Mouse (Mus musculus): ENCODE measurements around the gene Otulinl. TPM values are rescaled to one million over a fixed set of nuclear protein-coding genes. Genes with fewer than 3 reads are reported as not detected.

The Otulinl gene
- total and polyA plus RNA-seq, 3 experiments: 0.84 to 2.5 (median 1.7) TPM

DNA sequence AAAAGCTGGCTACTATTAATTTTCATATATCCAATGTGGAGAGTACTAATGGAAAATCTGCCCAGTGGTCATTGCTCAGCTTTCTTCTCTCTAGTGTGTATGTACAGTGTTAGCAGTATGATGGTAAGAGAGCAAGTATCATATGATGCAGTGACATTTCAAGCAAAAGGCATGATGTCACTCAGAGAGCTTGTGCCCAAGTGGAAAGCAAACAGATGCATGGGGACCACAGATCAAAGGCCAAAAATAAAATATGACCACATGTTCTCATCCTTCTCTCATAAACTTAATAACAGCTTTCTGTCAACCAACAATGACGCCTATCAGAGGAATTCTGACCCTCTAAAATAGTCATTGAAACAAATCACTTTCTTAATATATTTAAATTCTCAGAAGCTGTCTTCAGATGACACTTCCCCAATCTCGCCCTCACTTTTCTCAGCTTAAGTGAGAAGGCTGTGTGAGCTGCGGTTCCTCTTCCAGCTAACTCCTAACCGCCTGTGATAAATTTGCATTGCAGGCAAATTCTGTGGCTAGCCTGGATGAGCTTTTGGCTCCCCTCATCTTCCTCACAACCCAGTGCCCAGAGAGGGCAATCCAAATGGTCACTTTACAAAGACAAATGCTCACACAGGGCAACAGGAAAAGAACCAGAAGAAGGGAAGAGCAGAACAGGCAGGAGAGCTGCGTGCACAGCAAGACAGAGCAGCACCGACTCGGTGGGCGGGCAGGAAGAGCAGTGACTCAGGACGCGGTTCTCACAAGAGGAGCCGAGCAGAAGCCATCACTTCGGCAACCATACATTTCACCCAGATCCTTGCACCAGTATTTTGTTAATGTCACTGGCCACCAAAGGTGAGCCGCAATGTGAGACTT is 56.1 kb downstream of the Otulinl start:
- Histone ChIP-seq H3K36me3 (replicated peaks in 1 of 2; ENCODE audit: control insufficient read depth in 1 of 2, insufficient read depth in 1 of 2, low read length in 1 of 2) (peaks cover 32 to 73% of the 10 kb centered on the region in 2 experiments), H3K9ac (ENCODE audit: insufficient read depth, low read depth) (no peak overlapping the region), H3K27me3 (replicated peaks) (no peaks in the 10 kb centered on the region), H3K4me3 (replicated peaks in 1 of 3; ENCODE audit: low read depth in 2 of 3, low read length in 2 of 3, poor library complexity in 1 of 3) (peak overlapping the region in 2 of 3 experiments; percentile 1 to 20), H3K4me1 (ENCODE audit: control insufficient read depth in 1 of 2, insufficient read depth in 2 of 2) (peaks cover 38 to 80% of the 10 kb centered on the region in 2 experiments), H3K4me2 (ENCODE audit: insufficient read depth, low read depth, poor library complexity, severe bottlenecking) (peak overlapping the region; percentile 76), H3K9me3 (replicated peaks; ENCODE audit: low read length) (no peaks in the 10 kb centered on the region), H3K79me2 (replicated peaks; ENCODE audit: control insufficient read depth, extremely low read depth, insufficient read depth, poor library complexity, severe bottlenecking) (peaks cover 16% of the 10 kb centered on the region), H3K27ac (ENCODE audit: insufficient read depth, low read depth) (peak overlapping the region; percentile 75)
- in situ Hi-C loops (cut with MboI; ENCODE audit: low pct_ligation_motif_present, low pct_unique_long_range_greater_than_20kb, low sequenced_read_pairs) (no loop called here), dilution Hi-C loops (cut with MboI; ENCODE audit: extremely low pct_ligation_motif_present, extremely low pct_unique_long_range_greater_than_20kb, low sequenced_read_pairs) (no loop called here)
- DNase-seq (ENCODE audit: extremely low read depth): peak; percentile 97
- TF ChIP-seq USF2 (conservative IDR thresholded peaks at IDR 0.05; ENCODE audit: low read depth, low read length): no peak
- no peak for TF ChIP-seq ZC3H11A (IDR thresholded peaks at IDR 0.05; ENCODE audit: low read depth, low read length)
- peak; percentile 60 for TF ChIP-seq ELF1 (IDR thresholded peaks at IDR 0.05; ENCODE audit: low read depth, low read length)
- no peak; the same call in none of the 2 replicates for TF ChIP-seq HCFC1 (IDR thresholded peaks at IDR 0.05; ENCODE audit: low read depth, low read length)
- TF ChIP-seq UBTF (IDR thresholded peaks at IDR 0.05; ENCODE audit: low read depth, low read length): no peak
- TF ChIP-seq POLR2A (IDR thresholded peaks at IDR 0.05; ENCODE audit: low read depth, low read length): 0 out of 2 replicates have a peak, but pooled peaks have one; percentile 28
- TF ChIP-seq NELFE (IDR thresholded peaks at IDR 0.05; ENCODE audit: low read depth, low read length): 0 out of 2 replicates have a peak, but pooled peaks have one; percentile 29
- peak; percentile 87 for TF ChIP-seq EP300 (IDR thresholded peaks at IDR 0.05; ENCODE audit: low read length)
- no peak for TF ChIP-seq E2F4 (IDR thresholded peaks at IDR 0.05; ENCODE audit: insufficient replicate concordance, low read depth, low read length)
- peak; percentile 80 for TF ChIP-seq MEF2A (IDR thresholded peaks at IDR 0.05; ENCODE audit: borderline replicate concordance, low read depth, low read length)
- peak; percentile 8 for TF ChIP-seq JUND (conservative IDR thresholded peaks at IDR 0.05; ENCODE audit: low read depth, low read length)
- TF ChIP-seq TBP (conservative IDR thresholded peaks at IDR 0.05; ENCODE audit: low read depth, low read length): peak; percentile 67
- peak; percentile 55 for TF ChIP-seq IRF4 (IDR thresholded peaks at IDR 0.05; ENCODE audit: low read depth, low read length)
- TF ChIP-seq MAFK (IDR thresholded peaks at IDR 0.05; ENCODE audit: insufficient replicate concordance, low read length): peak; percentile 91
- TF ChIP-seq ETS1 (conservative IDR thresholded peaks at IDR 0.05; ENCODE audit: low read depth, low read length): peak; percentile 78
- TF ChIP-seq MAZ (IDR thresholded peaks at IDR 0.05; ENCODE audit: low read depth, low read length): 0 out of 2 replicates have a peak, but pooled peaks have one; percentile 64
- TF ChIP-seq USF1 (IDR thresholded peaks at IDR 0.05; ENCODE audit: low read depth, low read length): no peak
- TF ChIP-seq RCOR1 (conservative IDR thresholded peaks at IDR 0.05; ENCODE audit: low read depth, low read length): no peak
- TF ChIP-seq RAD21 (IDR thresholded peaks at IDR 0.05; ENCODE audit: low read depth, low read length): no peak
- TF ChIP-seq MXI1 (IDR thresholded peaks at IDR 0.05; ENCODE audit: low read depth, low read length): peak; percentile 70; the same call in 1 of the 2 replicates
- TF ChIP-seq BHLHE40 (IDR thresholded peaks at IDR 0.05; ENCODE audit: low read depth, low read length): peak; percentile 88
- TF ChIP-seq KAT2A (IDR thresholded peaks at IDR 0.05; ENCODE audit: insufficient replicate concordance, low read length): no peak
- no peak for TF ChIP-seq SMC3 (IDR thresholded peaks at IDR 0.05; ENCODE audit: low read depth, low read length)
- no peak for TF ChIP-seq ZNF384 (IDR thresholded peaks at IDR 0.05; ENCODE audit: low read depth, low read length)
- no peak; the same call in 1 of the 2 replicates for TF ChIP-seq SIN3A (IDR thresholded peaks at IDR 0.05; ENCODE audit: low read length)
- peak; percentile 35; the same call in 1 of the 2 replicates for TF ChIP-seq JUN (IDR thresholded peaks at IDR 0.05; ENCODE audit: insufficient read depth, low read depth, low read length)
- peak; percentile 3; the same call in 1 of the 2 replicates for TF ChIP-seq MAX (IDR thresholded peaks at IDR 0.05; ENCODE audit: low read length)
- peak; percentile 33; the same call in 1 of the 2 replicates for TF ChIP-seq TCF12 (IDR thresholded peaks at IDR 0.05; ENCODE audit: low read depth, low read length)
- TF ChIP-seq CHD1 (IDR thresholded peaks at IDR 0.05; ENCODE audit: low read depth, low read length): no peak; the same call in 1 of the 2 replicates
- TF ChIP-seq POLR2AphosphoS2 (IDR thresholded peaks at IDR 0.05; ENCODE audit: low read depth, low read length): no peak
- TF ChIP-seq MYC (IDR thresholded peaks at IDR 0.05; ENCODE audit: low read depth, low read length): no peak; the same call in none of the 2 replicates
- 0 out of 2 replicates have a peak, but pooled peaks have one; percentile 51 for TF ChIP-seq CHD2 (IDR thresholded peaks at IDR 0.05; ENCODE audit: low read length)
